Mouse (Mus musculus) spleen, adult 2 months (tissue): ENCODE measurements at regions not wholly inside any gene's neighbourhood (a gene's known extent, or its start where the extent isn't known, plus 50 kb on each side); places are given as distances from the start of the nearest gene placed in this dataset.

ENCODE experiments used
- CTCF ChIP-seq: fragments of 200-500 bp; IDR thresholded peaks from 2 replicates; pipeline ENCODE4 v1.5.1; 2011; ENCODE audit warnings: mild to moderate bottlenecking, inconsistent platforms; ENCODE audit not compliant: insufficient read depth, insufficient read length, insufficient replicate concordance; ENCODE audit errors: extremely low read depth
- POLR2A ChIP-seq: fragments of 200-500 bp; IDR thresholded peaks from 2 replicates; pipeline ENCODE4 v1.6.1; 2011; ENCODE audit warnings: low read depth, low read length, inconsistent platforms

DNA sequence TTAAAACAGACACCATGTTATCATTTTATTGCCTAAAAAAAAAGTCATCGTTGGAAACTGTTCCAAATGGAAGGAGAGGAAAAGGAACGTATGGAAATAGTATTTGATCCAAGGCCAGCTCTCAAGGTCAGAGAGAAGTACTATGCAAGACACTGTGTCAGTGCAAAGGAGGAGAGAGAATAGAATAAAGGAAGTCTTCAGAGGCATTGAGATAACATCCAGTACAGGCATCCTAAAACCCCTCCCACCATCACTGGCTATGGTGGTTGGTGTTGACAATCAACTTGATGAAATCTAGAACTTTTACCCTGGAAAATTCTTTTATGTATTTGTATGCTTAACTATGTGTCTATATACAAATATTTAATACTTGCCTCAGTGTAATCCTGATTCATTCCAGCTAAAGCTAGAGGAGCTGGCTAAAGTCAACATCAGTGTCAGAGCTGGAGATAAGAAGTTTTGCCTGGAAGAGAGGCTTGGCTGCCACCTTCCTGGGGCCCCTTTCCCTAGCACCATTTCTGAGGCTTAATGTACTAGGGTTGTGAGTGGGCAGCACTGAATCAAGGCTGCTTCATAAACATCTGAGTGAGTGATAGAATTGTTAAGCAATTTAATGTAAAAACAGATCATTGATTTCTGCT lies 104.1 kb upstream of the Tmtc1 start:
- TF ChIP-seq CTCF (no peak), POLR2A (no peak)
